Mouse (Mus musculus): ENCODE measurements around the gene Bid.

DNA sequence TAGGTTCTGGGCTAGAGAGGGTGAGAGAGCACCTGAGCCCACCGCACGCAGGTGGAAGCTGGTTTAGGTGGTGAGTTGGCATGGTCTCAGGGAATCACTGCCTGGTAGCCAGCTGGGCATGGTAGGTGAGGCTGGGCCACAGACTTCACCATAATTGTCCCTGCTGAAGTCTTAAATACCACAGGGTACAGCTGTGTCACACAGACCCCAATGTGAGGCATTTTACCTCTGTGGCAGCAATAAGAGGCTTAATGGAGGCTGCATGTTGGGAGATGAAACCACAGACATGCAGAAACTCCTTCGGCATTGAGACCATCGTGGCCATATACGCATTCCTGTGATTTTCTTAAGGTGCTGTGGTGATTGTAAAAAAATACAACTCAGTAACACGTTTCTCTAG is 35.8 kb upstream of the Bid start:
- TF ChIP-seq GATA1 (IDR thresholded peaks at IDR 0.05; ENCODE audit: low read length) = no peak
- no peak for TF ChIP-seq TAL1 (IDR thresholded peaks at IDR 0.05; ENCODE audit: low read length)
